Mouse (Mus musculus) intestine, embryonic 15.5 days (tissue): ENCODE results near the gene Cadm2. TPM values are rescaled to one million over a fixed set of nuclear protein-coding genes. Genes with fewer than 3 reads are reported as not detected.

Experiments
- ATAC-seq: fragments of 200-750 bp; cut with Nextera tagmentation; 2 replicates; pipeline ENCODE4 v1.8.0; 2017; ENCODE audit warnings: moderate TSS enrichment, moderate library complexity
- H3K27ac ChIP-seq: fragments of 300-500 bp; sonication (generic); 2 replicates; pipeline ENCODE4 v1.5.1; 2015; ENCODE audit warnings: mild to moderate bottlenecking, inconsistent platforms
- H3K27me3 ChIP-seq: fragments of 300-500 bp; sonication (generic); replicated peaks from 2 replicates; pipeline ENCODE4 v1.6.1; 2015; ENCODE audit warnings: inconsistent platforms
- H3K36me3 ChIP-seq: fragments of 300-500 bp; sonication (generic); 2 replicates; pipeline ENCODE4 v1.6.1; 2015; ENCODE audit warnings: inconsistent platforms
- H3K4me1 ChIP-seq: fragments of 300-500 bp; sonication (generic); replicated peaks from 2 replicates; pipeline ENCODE4 v1.6.1; 2015; ENCODE audit warnings: inconsistent platforms
- H3K4me2 ChIP-seq: fragments of 300-500 bp; sonication (generic); replicated peaks from 2 replicates; pipeline ENCODE4 v1.6.1; 2015; ENCODE audit warnings: mild to moderate bottlenecking, inconsistent platforms
- H3K4me3 ChIP-seq: fragments of 300-500 bp; sonication (generic); replicated peaks from 2 replicates; pipeline ENCODE4 v1.5.1; 2015; ENCODE audit warnings: inconsistent platforms
- H3K9ac ChIP-seq: fragments of 300-500 bp; sonication (generic); 2 replicates; pipeline ENCODE4 v1.6.1; 2015; ENCODE audit warnings: inconsistent platforms
- H3K9me3 ChIP-seq: fragments of 300-500 bp; sonication (generic); 2 replicates; pipeline ENCODE4 v1.6.1; 2016; ENCODE audit warnings: inconsistent platforms
- WGBS: fragments of 180-500 bp; shearing (Covaris S2); methylation state at CpG from one replicate; pipeline ENCODE4 v1.1.7; 2015; 5-methylcytosine and 5-hydroxymethylcytosine counted together
- polyA plus RNA-seq: library from polyadenylated mRNA; unstranded; fragments of >200 nt; fragmentation: Nextera tagmentation; extraction: Ambion mirVana; gene quantifications from 2 replicates; pipeline ENCODE4 v1.2.1, GENCODE M21; 2015

Cadm2 gene
- polyA plus RNA-seq, 1 experiment from 2014 or later, result 0.75 TPM

- H3K27ac ChIP-seq, result no peak overlapping the region
- ATAC-seq, result no peak
- no peaks in the 10 kb centered on the region for H3K9me3 ChIP-seq
- H3K4me1 ChIP-seq, result no peaks in the 10 kb centered on the region
- no peaks in the 10 kb centered on the region for H3K27me3 ChIP-seq
- H3K4me2 ChIP-seq, result no peak overlapping the region
- no peak overlapping the region for H3K9ac ChIP-seq
- H3K4me3 ChIP-seq, result no peak overlapping the region
- H3K36me3 ChIP-seq, result no peaks in the 10 kb centered on the region
Observed at GRCm38 (mm10) chr16:66761546-66762473, 858.9 kb downstream of the Cadm2 start.

- no peaks in the 10 kb centered on the region for H3K9me3 ChIP-seq
- H3K4me1 ChIP-seq, result no peaks in the 10 kb centered on the region
- no peaks in the 10 kb centered on the region for H3K36me3 ChIP-seq
- no peak overlapping the region for H3K27ac ChIP-seq
- no peak overlapping the region for H3K9ac ChIP-seq
- no peak overlapping the region for H3K4me2 ChIP-seq
- ATAC-seq, result no peak
- 87% methylated on average over 2 of the region's 2 CpGs for whole genome bisulfite sequencing
- H3K4me3 ChIP-seq, result no peak overlapping the region
- no peaks in the 10 kb centered on the region for H3K27me3 ChIP-seq
Observed at GRCm38 (mm10) chr16:66748533-66748932, 872.2 kb downstream of the Cadm2 start.

- Histone ChIP-seq H3K4me1 (no peaks in the 10 kb centered on the region), H3K4me2 (no peak overlapping the region), H3K9me3 (no peaks in the 10 kb centered on the region), H3K27ac (no peak overlapping the region), H3K9ac (no peak overlapping the region), H3K27me3 (no peaks in the 10 kb centered on the region), H3K4me3 (no peak overlapping the region), H3K36me3 (no peaks in the 10 kb centered on the region)
- ATAC-seq, result no peak
- 63% methylated on average over 3 of the region's 3 CpGs for WGBS
Observed at GRCm38 (mm10) chr16:66731212-66731611, 889.5 kb downstream of the Cadm2 start.

DNA sequence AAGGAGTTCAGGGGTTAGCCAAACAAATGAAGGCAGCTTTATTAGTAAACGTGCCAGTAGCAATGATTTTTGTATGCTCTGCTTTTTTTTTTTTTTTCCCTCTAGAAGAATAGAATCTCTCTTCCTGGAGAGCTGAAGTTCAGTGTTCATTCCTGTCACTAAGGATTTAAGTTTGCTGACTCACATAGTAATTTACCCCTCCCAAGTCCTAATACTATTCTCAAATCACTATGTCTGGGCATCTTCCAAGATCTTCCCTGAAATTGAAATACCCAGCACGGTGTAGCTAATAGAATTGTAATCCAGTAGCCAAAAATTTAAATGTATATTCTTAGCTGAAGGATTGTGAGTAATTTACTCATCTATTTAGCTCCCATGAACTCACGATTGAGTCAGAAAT is 914.2 kb downstream of the Cadm2 start:
- H3K36me3 ChIP-seq, result no peaks in the 10 kb centered on the region
- no peaks in the 10 kb centered on the region for H3K4me1 ChIP-seq
- H3K27me3 ChIP-seq, result no peaks in the 10 kb centered on the region
- no peak overlapping the region for H3K27ac ChIP-seq
- H3K9ac ChIP-seq, result no peak overlapping the region
- H3K9me3 ChIP-seq, result no peaks in the 10 kb centered on the region
- no peak overlapping the region for H3K4me3 ChIP-seq
- ATAC-seq, result no peak
- H3K4me2 ChIP-seq, result no peak overlapping the region
- 63% methylated on average over 3 of the region's 3 CpGs for WGBS

DNA sequence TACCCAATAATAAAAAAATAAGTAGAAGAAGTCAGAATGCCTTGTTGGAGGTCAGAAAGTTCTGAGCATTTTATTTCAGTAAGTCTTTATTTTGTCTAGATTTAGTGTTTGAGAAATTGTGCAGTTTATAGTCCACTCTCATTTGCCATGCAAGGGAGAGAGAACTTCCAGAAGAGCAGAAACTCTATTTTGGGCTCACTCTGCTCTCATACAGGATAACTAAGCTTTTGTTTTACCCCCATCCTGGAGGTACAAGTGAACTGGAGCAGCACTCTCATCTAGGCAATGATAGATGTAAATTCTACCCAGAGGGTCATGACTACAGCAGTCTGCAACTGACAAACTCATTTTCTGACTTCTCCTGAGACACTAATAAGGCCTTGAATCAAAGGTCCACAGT is 925.9 kb downstream of the Cadm2 start:
- Histone ChIP-seq H3K27ac (no peak overlapping the region), H3K9me3 (no peaks in the 10 kb centered on the region), H3K27me3 (no peaks in the 10 kb centered on the region), H3K4me2 (no peak overlapping the region), H3K4me1 (no peaks in the 10 kb centered on the region), H3K9ac (no peak overlapping the region), H3K36me3 (no peaks in the 10 kb centered on the region), H3K4me3 (no peak overlapping the region)
- ATAC-seq, result no peak

GRCm38 (mm10) chr16:66677241-66677640 is 943.5 kb downstream of the Cadm2 start:
- Histone ChIP-seq H3K4me3 (no peak overlapping the region), H3K9me3 (no peaks in the 10 kb centered on the region), H3K4me2 (no peak overlapping the region), H3K36me3 (no peaks in the 10 kb centered on the region), H3K27me3 (no peaks in the 10 kb centered on the region), H3K4me1 (no peaks in the 10 kb centered on the region), H3K9ac (no peak overlapping the region), H3K27ac (no peak overlapping the region)
- ATAC-seq, result no peak

- no peak overlapping the region for H3K4me2 ChIP-seq
- no peak for ATAC-seq
Observed at GRCm38 (mm10) chr16:66651013-66651362, 969.7 kb downstream of the Cadm2 start.

GRCm38 (mm10) chr16:66650348-66651012 is 970.2 kb downstream of the Cadm2 start:
- Histone ChIP-seq H3K9ac (no peak overlapping the region), H3K4me2 (no peak overlapping the region), H3K4me3 (no peak overlapping the region), H3K27ac (no peak overlapping the region), H3K9me3 (no peaks in the 10 kb centered on the region), H3K27me3 (no peaks in the 10 kb centered on the region), H3K36me3 (no peaks in the 10 kb centered on the region), H3K4me1 (no peaks in the 10 kb centered on the region)
- no peak for ATAC-seq
- 89% methylated on average over 11 of the region's 11 CpGs for WGBS

More at GRCm38 (mm10) chr16:66651013-66651362, 969.7 kb downstream of the Cadm2 start:
- Histone ChIP-seq H3K4me1 (no peaks in the 10 kb centered on the region), H3K36me3 (no peaks in the 10 kb centered on the region), H3K4me3 (no peak overlapping the region), H3K27me3 (no peaks in the 10 kb centered on the region), H3K9ac (no peak overlapping the region), H3K27ac (no peak overlapping the region), H3K9me3 (no peaks in the 10 kb centered on the region)
- 92% methylated on average over 1 of the region's 1 CpGs for WGBS

- H3K4me2 ChIP-seq, result no peak overlapping the region
- no peaks in the 10 kb centered on the region for H3K9me3 ChIP-seq
- no peak overlapping the region for H3K27ac ChIP-seq
- no peak overlapping the region for H3K9ac ChIP-seq
- 94% methylated on average over 4 of the region's 4 CpGs for WGBS
- no peak for ATAC-seq
- H3K27me3 ChIP-seq, result no peaks in the 10 kb centered on the region
- no peaks in the 10 kb centered on the region for H3K36me3 ChIP-seq
- no peak overlapping the region for H3K4me3 ChIP-seq
- H3K4me1 ChIP-seq, result no peaks in the 10 kb centered on the region
Observed at GRCm38 (mm10) chr16:66647798-66648197, 972.9 kb downstream of the Cadm2 start.

- Histone ChIP-seq H3K4me2 (no peak overlapping the region), H3K27me3 (no peaks in the 10 kb centered on the region), H3K4me1 (no peaks in the 10 kb centered on the region), H3K27ac (no peak overlapping the region), H3K36me3 (no peaks in the 10 kb centered on the region), H3K9me3 (no peaks in the 10 kb centered on the region), H3K9ac (no peak overlapping the region), H3K4me3 (no peak overlapping the region)
- 45% methylated on average over 4 of the region's 4 CpGs for WGBS
- no peak for ATAC-seq
Observed at GRCm38 (mm10) chr16:66643606-66644005, 977.1 kb downstream of the Cadm2 start.

DNA sequence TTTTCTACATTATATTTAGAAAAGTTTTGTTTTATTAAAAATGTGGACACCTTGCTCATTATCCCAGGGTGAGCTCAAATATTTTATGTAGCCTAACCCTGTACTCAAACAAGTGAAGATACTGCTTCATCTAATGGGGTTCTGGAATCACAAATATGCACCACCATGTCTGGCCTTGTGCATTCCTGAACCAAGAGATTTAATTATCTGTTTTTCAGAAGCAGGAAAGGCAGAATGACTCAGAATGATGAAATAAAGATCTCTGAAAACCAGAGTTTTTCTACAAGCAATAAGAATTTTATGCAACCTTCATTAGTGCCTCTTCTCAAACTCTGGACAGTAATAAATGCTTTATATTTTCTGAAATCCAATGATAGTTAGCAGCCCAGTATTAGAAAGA is 993.2 kb downstream of the Cadm2 start:
- Histone ChIP-seq H3K9me3 (no peaks in the 10 kb centered on the region), H3K9ac (no peak overlapping the region), H3K27me3 (no peaks in the 10 kb centered on the region)

DNA sequence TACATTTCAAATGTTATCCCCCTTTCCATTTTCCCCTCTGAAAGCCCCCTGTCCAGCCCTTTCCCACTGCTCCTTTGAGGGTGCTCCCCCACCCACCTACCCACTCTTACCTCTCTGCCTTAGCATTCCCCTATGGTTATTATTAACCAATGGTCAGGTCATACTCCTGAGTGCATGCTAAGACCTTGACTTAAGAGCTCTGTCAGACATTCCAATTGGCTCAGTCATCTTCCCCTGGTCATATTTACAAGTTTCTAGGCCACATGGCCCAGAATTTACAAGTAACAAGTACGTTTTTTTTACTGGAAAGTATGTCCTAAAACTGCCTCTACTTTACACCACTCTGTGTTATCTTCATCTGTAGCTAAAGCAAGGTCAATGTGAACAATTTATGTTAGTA is 998.3 kb downstream of the Cadm2 start:
- Histone ChIP-seq H3K9me3 (no peaks in the 10 kb centered on the region), H3K4me2 (no peak overlapping the region), H3K27ac (no peak overlapping the region), H3K4me3 (no peak overlapping the region), H3K27me3 (no peaks in the 10 kb centered on the region), H3K4me1 (no peaks in the 10 kb centered on the region), H3K36me3 (no peaks in the 10 kb centered on the region), H3K9ac (no peak overlapping the region)
- 20% methylated on average over 1 of the region's 1 CpGs for WGBS
- no peak for ATAC-seq

More for the DNA sequence above, 993.2 kb downstream of the Cadm2 start:
- H3K4me3 ChIP-seq, result no peak overlapping the region
- no peaks in the 10 kb centered on the region for H3K4me1 ChIP-seq
- ATAC-seq, result no peak
- H3K27ac ChIP-seq, result no peak overlapping the region
- no peak overlapping the region for H3K4me2 ChIP-seq
- H3K36me3 ChIP-seq, result no peaks in the 10 kb centered on the region

DNA sequence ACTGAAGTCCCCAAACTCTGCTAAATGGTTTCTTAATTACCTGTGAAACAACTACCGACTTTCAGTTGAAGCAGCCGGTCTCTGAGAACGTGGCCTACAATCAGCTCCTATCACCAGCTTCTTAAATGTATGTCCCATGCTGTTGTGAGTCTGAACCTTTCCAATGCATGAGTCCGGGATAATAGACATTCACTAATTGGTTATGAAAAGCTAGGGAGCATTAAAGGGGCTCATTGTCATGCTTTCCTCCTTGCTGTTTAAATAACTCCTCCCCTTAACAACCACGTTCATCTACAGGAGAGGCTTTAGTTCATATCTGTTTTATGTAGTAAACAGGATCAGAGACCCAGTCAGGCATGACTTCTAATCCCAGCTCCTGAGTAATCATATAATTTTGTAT is 1008.1 kb downstream of the Cadm2 start:
- Histone ChIP-seq H3K9me3 (no peaks in the 10 kb centered on the region), H3K4me2 (no peak overlapping the region), H3K27ac (no peak overlapping the region), H3K4me3 (no peak overlapping the region), H3K27me3 (no peaks in the 10 kb centered on the region), H3K4me1 (no peaks in the 10 kb centered on the region), H3K9ac (no peak overlapping the region), H3K36me3 (no peaks in the 10 kb centered on the region)
- ATAC-seq, result no peak
- 79% methylated on average over 5 of the region's 5 CpGs for WGBS
